Mouse (Mus musculus) erythroblast, embryonic 14.5 days (primary cell): Measurements from ENCODE around the gene Gm10775. TPM values are rescaled to one million over a fixed set of nuclear protein-coding genes. Genes with fewer than 3 reads are reported as not detected.

Experiments used
- H3K27me3 ChIP-seq: 2 replicates; pipeline ENCODE4 v1.6.1; 2012; ENCODE audit warnings: inconsistent platforms; ENCODE audit not compliant: control insufficient read depth
- H3K36me3 ChIP-seq: 2 replicates; pipeline ENCODE4 v1.6.1; 2012; ENCODE audit warnings: mild to moderate bottlenecking, inconsistent platforms; ENCODE audit not compliant: control insufficient read depth
- H3K4me1 ChIP-seq: 2 replicates; pipeline ENCODE4 v1.6.1; 2012; ENCODE audit warnings: inconsistent platforms; ENCODE audit not compliant: control insufficient read depth
- H3K4me3 ChIP-seq: replicated peaks from 2 replicates; pipeline ENCODE3; 2012; ENCODE audit warnings: moderate library complexity, mild to moderate bottlenecking, inconsistent platforms
- H3K9me3 ChIP-seq: 2 replicates; pipeline ENCODE4 v1.6.1; 2012; ENCODE audit warnings: low read length, inconsistent platforms, mixed read lengths; ENCODE audit not compliant: control insufficient read depth
- GATA1 ChIP-seq: IDR thresholded peaks from 2 replicates; pipeline ENCODE4 v1.6.1; 2012; ENCODE audit warnings: low read length, inconsistent platforms, mixed read lengths
- TAL1 ChIP-seq: IDR thresholded peaks from 3 replicates; pipeline ENCODE4 v1.6.1; 2012; ENCODE audit warnings: low read length, inconsistent platforms, mixed read lengths
- polyA plus RNA-seq: library from polyadenylated mRNA; stranded (reverse); fragments of >175 nt; gene quantifications from 2 replicates; pipeline ENCODE4 v1.2.3, GENCODE M21; 2012

Gm10775 gene
- polyA plus RNA-seq, 1 experiment, result not detected

DNA sequence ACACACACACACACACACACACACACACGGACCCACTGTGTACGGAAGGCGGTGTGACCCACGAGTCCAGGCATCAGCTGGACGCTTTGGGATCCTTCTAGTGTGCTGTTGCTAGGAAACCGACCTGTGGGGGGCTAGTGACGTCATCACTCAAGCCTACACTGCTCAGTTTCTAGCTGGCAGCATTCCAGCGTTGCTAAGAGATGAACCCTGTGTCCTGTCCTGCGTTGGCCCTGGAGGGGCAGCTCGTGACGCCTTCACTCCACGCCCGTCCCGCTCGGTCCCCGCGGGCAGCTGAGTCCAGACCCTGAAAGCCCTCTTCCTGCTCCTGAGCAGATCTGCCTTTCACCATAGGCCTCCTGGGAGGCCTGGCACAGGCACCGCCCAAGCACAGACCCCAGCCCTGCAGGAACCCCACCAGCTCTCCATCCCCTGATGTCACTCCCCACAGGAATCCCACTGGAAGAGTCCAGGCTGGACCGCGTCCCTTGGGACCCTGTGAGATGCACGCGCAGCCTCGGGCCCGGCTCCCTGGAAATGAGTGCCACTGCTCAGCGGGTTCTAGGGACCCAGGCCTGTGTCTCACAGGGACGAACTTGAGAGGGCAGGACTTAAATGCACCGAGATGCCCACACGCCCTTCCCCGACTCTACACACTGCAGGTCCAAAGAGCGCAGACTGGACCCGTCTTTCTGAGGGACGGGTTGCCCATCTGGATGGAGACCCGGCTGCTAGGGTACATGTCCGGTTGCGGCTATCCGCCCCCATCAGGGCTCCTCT lies 974 bp upstream of the Gm10775 start:
- H3K4me3 ChIP-seq, result no peak overlapping the region
- H3K4me1 ChIP-seq, result no peaks in the 10 kb centered on the region
- peaks cover 26% of the 10 kb centered on the region for H3K27me3 ChIP-seq
- no peak for TF ChIP-seq GATA1
- TF ChIP-seq TAL1, result no peak
- peaks cover 5% of the 10 kb centered on the region for H3K36me3 ChIP-seq
- H3K9me3 ChIP-seq, result peaks cover 61% of the 10 kb centered on the region

DNA sequence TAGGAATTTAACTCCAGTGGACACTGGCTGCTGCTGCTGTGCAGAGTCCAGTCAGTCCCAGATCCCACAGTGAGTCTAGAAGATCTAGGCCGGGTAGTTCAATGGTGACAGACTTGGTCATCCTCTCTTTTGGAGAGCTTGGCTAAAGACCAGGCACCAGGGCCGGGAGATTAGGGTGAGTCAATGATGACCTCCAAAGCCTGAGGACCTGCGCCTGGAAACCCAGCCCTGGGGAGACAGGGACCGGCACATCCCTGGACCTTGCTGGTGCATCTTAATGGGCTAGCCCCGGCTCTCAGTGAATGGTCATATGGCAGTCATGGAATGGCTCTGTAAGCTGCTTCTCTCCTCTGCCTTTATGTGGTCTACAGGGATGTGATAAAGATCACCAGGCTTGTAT lies 2.7 kb downstream of the Gm10775 start:
- no peak for TF ChIP-seq GATA1
- TF ChIP-seq TAL1, result no peak
- peaks cover 5% of the 10 kb centered on the region for H3K36me3 ChIP-seq

DNA sequence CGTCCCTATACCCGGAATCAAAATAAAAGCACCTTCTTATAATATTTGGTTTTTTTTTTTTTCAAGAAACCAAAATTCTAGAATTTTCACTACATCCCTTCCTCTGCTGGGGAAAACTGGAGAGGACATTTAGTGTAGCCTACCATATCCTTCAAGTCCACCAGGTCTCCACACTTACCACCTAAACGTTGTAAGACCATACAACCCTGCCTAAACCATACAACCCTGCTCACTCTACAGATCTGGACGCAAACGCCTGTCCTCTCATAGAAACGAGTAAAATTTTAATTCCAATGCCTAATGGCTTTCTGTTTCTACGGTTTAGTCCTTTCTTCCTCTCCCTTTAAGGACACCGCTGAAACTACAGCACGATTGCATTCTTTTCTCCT lies 18.6 kb downstream of the Gm10775 start:
- Histone ChIP-seq H3K36me3 (no peaks in the 10 kb centered on the region), H3K9me3 (no peaks in the 10 kb centered on the region), H3K4me1 (peaks cover 29% of the 10 kb centered on the region), H3K27me3 (no peaks in the 10 kb centered on the region), H3K4me3 (peak overlapping the region; percentile 88)
- TF ChIP-seq GATA1 (no peak), TAL1 (no peak)

More for the DNA sequence above, 2.7 kb downstream of the Gm10775 start:
- Histone ChIP-seq H3K4me1 (no peaks in the 10 kb centered on the region), H3K4me3 (no peak overlapping the region), H3K9me3 (peaks cover 64% of the 10 kb centered on the region), H3K27me3 (peaks cover 23% of the 10 kb centered on the region)

- TF ChIP-seq TAL1 (no peak), GATA1 (0 out of 2 replicates have a peak, but pooled peaks have one; percentile 10)
- Histone ChIP-seq H3K36me3 (no peaks in the 10 kb centered on the region), H3K27me3 (no peaks in the 10 kb centered on the region), H3K9me3 (no peaks in the 10 kb centered on the region), H3K4me3 (peak within 1 kb of the TSS; percentile 88), H3K4me1 (peaks cover 29% of the 10 kb centered on the region)
Measured at GRCm38 (mm10) chr13:65278383-65279341, 19.3 kb downstream of the Gm10775 start, which contains the start of gene Zfp369. Zfp369 (plus strand) TSS chr13:65278814.

GRCm38 (mm10) chr13:65286771-65287170 lies 27.4 kb downstream of the Gm10775 start:
- H3K4me1 ChIP-seq, result no peaks in the 10 kb centered on the region
- H3K36me3 ChIP-seq, result peaks cover 46% of the 10 kb centered on the region
- H3K4me3 ChIP-seq, result no peak overlapping the region
- peaks cover 17% of the 10 kb centered on the region for H3K9me3 ChIP-seq
- H3K27me3 ChIP-seq, result no peaks in the 10 kb centered on the region
- TF ChIP-seq GATA1, result no peak
- no peak for TF ChIP-seq TAL1

DNA sequence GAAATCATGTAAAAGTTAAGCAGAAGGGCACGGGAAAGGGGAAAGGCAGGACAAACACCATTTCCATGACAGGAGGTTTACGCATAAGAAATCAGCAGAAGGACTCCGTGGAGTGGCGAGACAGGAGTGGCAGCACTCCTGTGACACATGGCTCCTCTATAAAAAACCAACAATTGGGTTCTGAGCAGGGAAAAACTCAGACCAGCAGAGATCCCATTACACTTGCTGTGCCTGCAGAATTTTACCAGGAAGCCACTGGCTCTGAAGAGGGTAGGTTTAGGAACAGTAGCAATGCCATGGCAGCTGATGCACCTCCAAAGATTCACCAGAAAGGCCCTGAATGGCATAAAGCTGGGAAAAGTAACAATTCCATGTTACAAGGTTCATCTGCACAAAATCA lies 37.0 kb downstream of the Gm10775 start:
- H3K36me3 ChIP-seq, result peaks cover 58% of the 10 kb centered on the region
- TF ChIP-seq TAL1 (no peak), GATA1 (no peak)
- H3K9me3 ChIP-seq, result peaks cover 42% of the 10 kb centered on the region
- H3K4me1 ChIP-seq, result no peaks in the 10 kb centered on the region
- no peak overlapping the region for H3K4me3 ChIP-seq
- H3K27me3 ChIP-seq, result no peaks in the 10 kb centered on the region

Other genes with a start within 250 kb of the Gm10775 start
- not detected in 2 replicates for gene Spata31d1c, start 226.5 kb upstream of the Gm10775 start, polyA plus RNA-seq
- gene Prss47, start 206.8 kb upstream of the Gm10775 start, polyA plus RNA-seq, result not detected in 2 replicates
- 0.47 and 0.66 TPM in 2 replicates for gene Mfsd14b, start 146.6 kb upstream of the Gm10775 start, polyA plus RNA-seq
- gene Olfr465-ps1, start 121.5 kb upstream of the Gm10775 start, polyA plus RNA-seq, result not detected in 2 replicates
- gene Olfr466, start 109.3 kb upstream of the Gm10775 start, polyA plus RNA-seq, result not detected in 2 replicates
- not detected in 2 replicates for gene Nlrp4f, start 53.6 kb upstream of the Gm10775 start, polyA plus RNA-seq
- 0.56 and 0.70 TPM in 2 replicates for gene Zfp369, start 19.3 kb downstream of the Gm10775 start, polyA plus RNA-seq